Mouse (Mus musculus) MEL (cell line): Measurements from ENCODE around the gene Hadha. TPM values are rescaled to one million over a fixed set of nuclear protein-coding genes. Genes with fewer than 3 reads are reported as not detected.

Experiments
- DNase-seq: peaks from one replicate; pipeline ENCODE4 v3.0.0; 2011; ENCODE audit warnings: low read depth, low spot score
- H3K27ac ChIP-seq: 2 replicates; pipeline ENCODE4 v1.5.1; 2012; ENCODE audit warnings: low read depth, mild to moderate bottlenecking, control low read depth, low read length, moderate library complexity; ENCODE audit not compliant: control insufficient read depth
- H3K27me3 ChIP-seq, 2 experiments: fragments of 150-350 bp in 1 of 2; sonication (generic) in 1 of 2; 2 replicates each; pipeline ENCODE4 v1.6.1; 2012; ENCODE audit warnings: low read length in 2 of 2, mild to moderate bottlenecking in 2 of 2, improper control_type of control experiment in 1 of 2, moderate library complexity in 1 of 2; ENCODE audit not compliant: insufficient read depth in 2 of 2, control insufficient read depth in 1 of 2
- H3K36me3 ChIP-seq, 2 experiments: 2 replicates each; pipeline ENCODE4 v1.6.1; 2012 to 2014; ENCODE audit warnings: low read length in 2 of 2, improper control_type of control experiment in 1 of 2, inconsistent platforms in 1 of 2, mild to moderate bottlenecking in 1 of 2; ENCODE audit not compliant: insufficient read depth in 2 of 2, control insufficient read depth in 1 of 2
- H3K4me1 ChIP-seq, 2 experiments: fragments of 150-350 bp in 1 of 2; sonication (generic) in 1 of 2; 2 replicates each; pipeline ENCODE4 v1.6.1; 2012; ENCODE audit warnings: low read length in 2 of 2, improper control_type of control experiment in 1 of 2, mild to moderate bottlenecking in 1 of 2; ENCODE audit not compliant: insufficient read depth in 2 of 2, control insufficient read depth in 1 of 2
- H3K4me3 ChIP-seq, 2 experiments: fragments of 150-350 bp in 1 of 2; sonication (generic) in 1 of 2; 2 replicates each; pipeline ENCODE4 v1.5.1; 2012; ENCODE audit warnings: low read depth in 2 of 2, low read length in 2 of 2, mild to moderate bottlenecking in 2 of 2, moderate library complexity in 2 of 2, control low read depth in 1 of 2, improper control_type of control experiment in 1 of 2; ENCODE audit not compliant: control insufficient read depth in 1 of 2, insufficient read depth in 1 of 2
- H3K79me2 ChIP-seq: 2 replicates; pipeline ENCODE4 v1.6.1; 2012; ENCODE audit warnings: mild to moderate bottlenecking, low read length, moderate library complexity; ENCODE audit not compliant: control insufficient read depth, poor library complexity, insufficient read depth
- H3K9ac ChIP-seq: 2 replicates; pipeline ENCODE4 v1.6.1; 2012; ENCODE audit warnings: low read depth, mild to moderate bottlenecking, control low read depth, low read length, moderate library complexity; ENCODE audit not compliant: control insufficient read depth, poor library complexity, severe bottlenecking
- H3K9me3 ChIP-seq: fragments of 150-350 bp; sonication (generic); replicated peaks from 2 replicates; pipeline ENCODE4 v1.6.1; 2012; ENCODE audit warnings: mild to moderate bottlenecking, low read length, improper control_type of control experiment, moderate library complexity; ENCODE audit not compliant: insufficient read depth
- BHLHE40 ChIP-seq: IDR thresholded peaks from 2 replicates; pipeline ENCODE4 v1.6.1; 2012; ENCODE audit warnings: low read depth, mild to moderate bottlenecking, inconsistent platforms, low read length, improper control_type of control experiment, borderline replicate concordance
- CHD1 ChIP-seq: IDR thresholded peaks from 2 replicates; pipeline ENCODE4 v1.6.1; 2012; ENCODE audit warnings: low read depth, mild to moderate bottlenecking, inconsistent platforms, low read length, improper control_type of control experiment
- CHD2 ChIP-seq: IDR thresholded peaks from 2 replicates; pipeline ENCODE4 v1.6.1; 2011; ENCODE audit warnings: low read length, improper control_type of control experiment
- CTCF ChIP-seq, 3 experiments: IDR thresholded peaks in 2 of 3; conservative IDR thresholded peaks in 1 of 3; 2 replicates each; pipeline ENCODE4 v1.5.1; 2011 to 2012; ENCODE audit warnings: low read length in 3 of 3, low read depth in 2 of 3, mild to moderate bottlenecking in 2 of 3, improper control_type of control experiment in 1 of 3, inconsistent platforms in 1 of 3, mixed read lengths in 1 of 3, moderate library complexity in 1 of 3; ENCODE audit not compliant: control insufficient read depth in 1 of 3, insufficient read depth in 1 of 3, poor library complexity in 1 of 3, severe bottlenecking in 1 of 3
- E2F4 ChIP-seq: IDR thresholded peaks from 2 replicates; pipeline ENCODE4 v1.6.1; 2011; ENCODE audit warnings: low read depth, low read length, improper control_type of control experiment, borderline replicate concordance
- EP300 ChIP-seq, 2 experiments: IDR thresholded peaks; 2 replicates each; pipeline ENCODE4 v1.6.1; 2011; ENCODE audit warnings: improper control_type of control experiment in 2 of 2, low read length in 2 of 2, low read depth in 1 of 2, mild to moderate bottlenecking in 1 of 2
- ETS1 ChIP-seq: IDR thresholded peaks from 2 replicates; pipeline ENCODE4 v1.6.1; 2012; ENCODE audit warnings: low read depth, mild to moderate bottlenecking, inconsistent platforms, low read length, improper control_type of control experiment, moderate library complexity
- GABPA ChIP-seq: IDR thresholded peaks from 2 replicates; pipeline ENCODE4 v1.6.1; 2012; ENCODE audit warnings: low read depth, mild to moderate bottlenecking, inconsistent platforms, low read length, improper control_type of control experiment, moderate library complexity
- JUND ChIP-seq: IDR thresholded peaks from 2 replicates; pipeline ENCODE4 v1.6.1; 2011; ENCODE audit warnings: low read depth, mild to moderate bottlenecking, improper control_type of control experiment, low read length
- KAT2A ChIP-seq: conservative IDR thresholded peaks from 2 replicates; pipeline ENCODE4 v1.6.1; 2012; ENCODE audit warnings: low read depth, low read length, improper control_type of control experiment, inconsistent platforms
- MAFK ChIP-seq: IDR thresholded peaks from 2 replicates; pipeline ENCODE4 v1.6.1; 2011; ENCODE audit warnings: low read depth, mild to moderate bottlenecking, low read length, improper control_type of control experiment, borderline replicate concordance
- MEF2A ChIP-seq: IDR thresholded peaks from 2 replicates; pipeline ENCODE4 v1.6.1; 2014; ENCODE audit warnings: low read depth, mild to moderate bottlenecking, inconsistent platforms, low read length, improper control_type of control experiment; ENCODE audit not compliant: poor library complexity, insufficient replicate concordance, severe bottlenecking; ENCODE audit errors: extremely low read depth
- MXI1 ChIP-seq: IDR thresholded peaks from 2 replicates; pipeline ENCODE4 v1.6.1; 2011; ENCODE audit warnings: mild to moderate bottlenecking, low read depth, low read length, improper control_type of control experiment
- MYB ChIP-seq: IDR thresholded peaks from 2 replicates; pipeline ENCODE4 v1.6.1; 2011; ENCODE audit warnings: mild to moderate bottlenecking, low read depth, low read length, improper control_type of control experiment
- MYC ChIP-seq: IDR thresholded peaks from 2 replicates; pipeline ENCODE4 v1.6.1; 2011; ENCODE audit warnings: low read depth, mild to moderate bottlenecking, low read length, improper control_type of control experiment, moderate library complexity
- NELFE ChIP-seq: IDR thresholded peaks from 2 replicates; pipeline ENCODE4 v1.6.1; 2011; ENCODE audit warnings: low read depth, low read length, improper control_type of control experiment
- POLR2AphosphoS2 ChIP-seq: IDR thresholded peaks from 2 replicates; pipeline ENCODE4 v1.6.1; 2011; ENCODE audit warnings: low read length, improper control_type of control experiment
- POLR2AphosphoS5 ChIP-seq: IDR thresholded peaks from 2 replicates; pipeline ENCODE4 v1.6.1; 2012; ENCODE audit warnings: low read depth, borderline replicate concordance, mild to moderate bottlenecking, inconsistent platforms, low read length, moderate library complexity, mixed read lengths
- RAD21 ChIP-seq: IDR thresholded peaks from 2 replicates; pipeline ENCODE4 v1.6.1; 2011; ENCODE audit warnings: mild to moderate bottlenecking, low read depth, low read length, improper control_type of control experiment
- RCOR1 ChIP-seq: IDR thresholded peaks from 2 replicates; pipeline ENCODE4 v1.6.1; 2012; ENCODE audit warnings: low read depth, mild to moderate bottlenecking, inconsistent platforms, low read length, improper control_type of control experiment
- TCF12 ChIP-seq: IDR thresholded peaks from 2 replicates; pipeline ENCODE4 v1.6.1; 2014; ENCODE audit warnings: low read depth, mild to moderate bottlenecking, inconsistent platforms, low read length, improper control_type of control experiment, moderate library complexity
- USF1 ChIP-seq: IDR thresholded peaks from 2 replicates; pipeline ENCODE4 v1.6.1; 2014; ENCODE audit warnings: low read depth, mild to moderate bottlenecking, inconsistent platforms, low read length, improper control_type of control experiment, moderate library complexity
- USF2 ChIP-seq, 2 experiments: IDR thresholded peaks; 2 replicates each; pipeline ENCODE4 v1.6.1; 2011 to 2012; ENCODE audit warnings: improper control_type of control experiment in 2 of 2, low read length in 2 of 2, borderline replicate concordance in 1 of 2, inconsistent platforms in 1 of 2, low read depth in 1 of 2, mild to moderate bottlenecking in 1 of 2; ENCODE audit not compliant: insufficient read depth in 1 of 2
- ZNF384 ChIP-seq: IDR thresholded peaks from 2 replicates; pipeline ENCODE4 v1.6.1; 2012; ENCODE audit warnings: low read depth, mild to moderate bottlenecking, inconsistent platforms, low read length, improper control_type of control experiment
- polyA plus RNA-seq, 2 experiments: library from polyadenylated mRNA; stranded (reverse) in 1 of 2; unstranded in 1 of 2; fragments of >175 nt in 1 of 2; fragments of >200 nt in 1 of 2; gene quantifications; 2 replicates each; pipeline versions ENCODE4 v1.2.1 to v1.2.4; 2012; ENCODE audit warnings: low replicate concordance in 2 of 2, low read depth in 1 of 2; ENCODE audit not compliant: insufficient read length in 2 of 2, insufficient read depth in 1 of 2, missing spikeins in 1 of 2
- total RNA-seq: library from RNA; depleted of rRNA; stranded (reverse); fragments of 300-350 nt; gene quantifications from 2 replicates; pipeline ENCODE4 v1.2.3, GENCODE M21; 2012

Gene Hadha
- total and polyA plus RNA-seq, 3 experiments = 107 to 271 (median 120) TPM

DNA sequence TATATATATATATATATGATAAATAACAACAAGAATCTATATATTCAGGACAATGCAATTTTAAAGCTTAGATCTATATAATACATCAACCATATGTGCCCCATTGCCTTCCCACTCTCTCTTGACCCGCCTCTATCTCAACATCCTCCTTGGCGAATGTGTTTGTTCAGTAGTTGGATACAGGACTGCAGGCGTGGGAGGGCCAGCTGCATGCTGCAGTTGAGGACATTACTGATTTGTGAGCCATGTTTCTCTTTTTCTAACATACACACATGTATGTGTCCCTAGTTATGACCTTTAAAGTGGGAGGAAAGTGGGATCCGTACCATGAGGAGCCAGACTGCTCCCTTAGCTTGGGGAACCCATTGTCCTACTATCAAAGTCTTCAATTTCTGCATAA lies 23.7 kb downstream of the Hadha start:
- Histone ChIP-seq H3K36me3 (peaks cover 0 to 37% of the 10 kb centered on the region in 2 experiments; a peak in 2 of 4 replicates), H3K4me1 (no peaks in the 10 kb centered on the region), H3K79me2 (no peaks in the 10 kb centered on the region), H3K9ac (no peak overlapping the region), H3K9me3 (no peaks in the 10 kb centered on the region), H3K4me3 (no peak overlapping the region), H3K27ac (no peak overlapping the region), H3K27me3 (no peaks in the 10 kb centered on the region)
- no peak for DNase-seq
- no peak for TF ChIP-seq RCOR1
- TF ChIP-seq MEF2A = no peak
- TF ChIP-seq MYB = no peak
- no peak for TF ChIP-seq NELFE
- TF ChIP-seq ETS1 = no peak
- TF ChIP-seq RAD21 = no peak
- no peak for TF ChIP-seq CTCF (IDR thresholded peaks at IDR 0.05 in 2 of 3, conservative IDR thresholded peaks at IDR 0.05 in 1 of 3; ENCODE audit: control insufficient read depth in 1 of 3, insufficient read depth in 1 of 3, low read depth in 2 of 3, low read length in 3 of 3, poor library complexity in 1 of 3, severe bottlenecking in 1 of 3)
- TF ChIP-seq ZNF384 = no peak
- TF ChIP-seq POLR2AphosphoS5 = no peak
- TF ChIP-seq TCF12 = no peak
- TF ChIP-seq MYC = no peak
- TF ChIP-seq EP300 (IDR thresholded peaks at IDR 0.05; ENCODE audit: low read depth in 1 of 2, low read length in 2 of 2) = no peak
- no peak for TF ChIP-seq USF2 (IDR thresholded peaks at IDR 0.05; ENCODE audit: borderline replicate concordance in 1 of 2, insufficient read depth in 1 of 2, low read depth in 1 of 2, low read length in 2 of 2)
- TF ChIP-seq E2F4 = no peak
- TF ChIP-seq CHD1 = no peak
- TF ChIP-seq KAT2A = no peak
- TF ChIP-seq, all 39 proteins: peak for 0

DNA sequence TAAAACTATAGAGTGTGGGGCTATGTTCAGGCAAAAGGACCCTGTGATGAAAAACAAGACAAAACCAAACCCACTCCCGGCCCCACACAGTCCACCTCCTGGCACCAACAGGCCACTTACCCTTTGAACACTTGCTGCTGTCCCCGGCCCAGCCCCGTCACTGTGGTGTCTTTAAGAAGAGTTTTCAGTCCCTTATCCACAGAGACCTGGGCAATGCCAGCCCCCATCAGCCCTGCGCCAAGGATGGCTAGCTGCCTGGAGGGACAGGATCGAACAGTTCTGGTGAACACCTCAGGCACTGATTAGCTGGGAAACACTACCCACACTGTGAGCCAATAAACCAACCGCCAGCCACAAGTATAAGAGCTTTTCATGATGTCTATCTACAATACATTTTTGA lies 26.3 kb downstream of the Hadha start:
- Histone ChIP-seq H3K36me3 (peaks cover 0 to 34% of the 10 kb centered on the region in 2 experiments; a peak in 2 of 4 replicates), H3K27me3 (no peaks in the 10 kb centered on the region), H3K4me1 (no peaks in the 10 kb centered on the region), H3K27ac (no peak overlapping the region), H3K4me3 (no peak overlapping the region), H3K9ac (no peak overlapping the region), H3K79me2 (no peaks in the 10 kb centered on the region), H3K9me3 (no peaks in the 10 kb centered on the region)
- TF ChIP-seq USF1 (no peak), TCF12 (no peak), MXI1 (no peak), USF2 (IDR thresholded peaks at IDR 0.05; ENCODE audit: borderline replicate concordance in 1 of 2, insufficient read depth in 1 of 2, low read depth in 1 of 2, low read length in 2 of 2) (no peak), POLR2AphosphoS2 (no peak), MAFK (no peak), GABPA (no peak), RAD21 (no peak), MYC (no peak), JUND (no peak), CHD2 (no peak), ETS1 (no peak), BHLHE40 (no peak)
- no peak for DNase-seq
